Mouse (Mus musculus): Measurements from ENCODE around the gene Cuta.

The Cuta gene

DNA sequence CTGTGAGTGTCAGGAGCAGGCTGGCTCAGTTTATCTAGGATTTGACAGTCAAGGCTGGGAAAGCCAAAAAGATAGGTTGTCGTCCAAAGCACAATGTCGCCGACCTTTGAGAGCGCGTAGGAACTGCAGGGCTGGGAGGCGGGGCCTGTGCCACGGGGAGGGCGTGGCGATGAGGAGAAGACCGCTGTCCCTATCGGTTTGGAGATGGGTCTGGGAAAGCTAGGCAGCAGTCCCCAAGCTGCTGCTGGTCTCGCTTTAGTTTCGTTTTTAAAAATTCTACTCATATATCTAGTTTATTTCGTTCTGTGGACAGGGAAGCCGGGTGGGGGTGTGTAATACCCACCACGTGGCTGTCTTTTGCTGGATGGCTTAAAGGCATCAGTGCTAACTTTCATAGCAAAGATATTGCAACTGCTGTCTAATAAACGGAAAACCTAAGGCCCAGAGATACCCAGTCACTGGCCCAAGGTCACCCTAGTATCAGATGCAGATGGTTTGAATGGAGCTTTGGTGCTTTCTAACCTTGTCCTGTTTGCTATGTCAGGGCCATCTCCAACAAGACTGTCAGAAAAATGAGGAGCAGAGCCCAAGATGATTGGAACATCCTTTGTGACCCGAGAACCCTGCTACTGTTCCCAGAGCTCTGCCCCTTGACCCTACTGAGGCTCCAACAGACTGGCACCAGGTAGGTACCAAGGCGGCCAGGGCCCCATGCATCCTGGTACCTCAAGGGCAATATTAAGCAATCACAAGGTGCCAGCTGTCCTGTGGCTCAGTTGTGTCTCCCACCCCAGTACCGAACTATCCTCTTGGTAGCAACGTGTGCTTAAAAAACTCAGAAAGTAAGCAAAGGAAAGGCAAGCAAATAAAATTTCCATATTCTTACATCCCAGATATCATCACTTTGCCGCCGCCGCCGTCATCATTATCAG lies 54.1 kb downstream of the Cuta start:
- DNase-seq = peak; percentile 61

Measured in right cerebral cortex, postnatal 14 days (tissue).